8 mouse cellular contexts compared by ENCODE assay signal in genomic region chr10:62791251-62792176, GRCm38 (mm10). TPM values are rescaled to one million over a fixed set of nuclear protein-coding genes. Genes with fewer than 3 reads are reported as not detected.
DNase-seq lines count a peak whose midpoint lies in the region; ATAC-seq and TF ChIP-seq lines count a peak whose summit lies in the region.

No protein-coding gene starts in this region.

- peak overlapping the region; percentile 62 for H3K4me2 ChIP-seq in kidney, embryonic 15.5 days
- peak overlapping the region; percentile 67 for H3K4me2 ChIP-seq in neural tube, embryonic 14.5 days (ENCODE audit: low read depth, low read length)

- H3K4me1 ChIP-seq in kidney, embryonic 15.5 days = peaks cover 12% of the 10 kb centered on the region; the same call in 1 of the 2 replicates
- H3K4me1 ChIP-seq in ES-E14 (ENCODE audit: control insufficient read depth in 2 of 2, insufficient read depth in 2 of 2, low read length in 2 of 2, poor library complexity in 1 of 2) = peaks cover 0 to 3% of the 10 kb centered on the region in 2 experiments; a peak in 1 of 4 replicates
- H3K4me1 ChIP-seq in neural tube, embryonic 14.5 days (ENCODE audit: control insufficient read depth, insufficient read depth, low read length) = peaks cover 5% of the 10 kb centered on the region; the same call in 1 of the 2 replicates

- DNase-seq in kidney, postnatal 14 days = no peak
- peak; percentile 8 for DNase-seq in ES-E14 (ENCODE audit: low read depth, low spot score)
- DNase-seq in embryo, embryonic 10.5 days (ENCODE audit: low spot score) = peak; percentile 52
- peak; percentile 57 for DNase-seq in heart, postnatal 4 days
- DNase-seq in liver = peak; percentile 8
- no peak for DNase-seq in kidney, postnatal 25 days

- peak; percentile 85 for ATAC-seq in kidney, embryonic 15.5 days (replicated peaks; ENCODE audit: low FRiP score)
- peak; percentile 83 for ATAC-seq in neural tube, embryonic 14.5 days (ENCODE audit: low read depth)

- H3K4me3 ChIP-seq in kidney, embryonic 15.5 days (replicated peaks) = peak overlapping the region; percentile 98
- peak overlapping the region; percentile 95 to 96 for H3K4me3 ChIP-seq in ES-E14 (ENCODE audit: insufficient read depth in 1 of 2, low read depth in 1 of 2, low read length in 2 of 2, poor library complexity in 1 of 2, severe bottlenecking in 1 of 2)
- peak overlapping the region; percentile 98 for H3K4me3 ChIP-seq in neural tube, embryonic 14.5 days (ENCODE audit: low read depth, low read length)

- in situ Hi-C loops in ES-E14 (cut with MboI; ENCODE audit: low sequenced_read_pairs in 2 of 2, unreplicated experiment in 2 of 2) = no loop called here

- no peaks in the 10 kb centered on the region for H3K9me3 ChIP-seq in kidney, embryonic 15.5 days (replicated peaks)
- H3K9me3 ChIP-seq in ES-E14 (ENCODE audit: control insufficient read depth, insufficient read depth, low read depth, low read length) = no peaks in the 10 kb centered on the region
- no peaks in the 10 kb centered on the region for H3K9me3 ChIP-seq in neural tube, embryonic 14.5 days (ENCODE audit: control insufficient read depth, low read length)

- peak overlapping the region; percentile 98 for H3K27ac ChIP-seq in kidney, embryonic 15.5 days
- peak overlapping the region; percentile 95 for H3K27ac ChIP-seq in ES-E14 (ENCODE audit: insufficient read depth, low read depth, low read length, poor library complexity, severe bottlenecking)
- peak overlapping the region; percentile 95 for H3K27ac ChIP-seq in neural tube, embryonic 14.5 days (ENCODE audit: low read depth, low read length)

- H3K9ac ChIP-seq in kidney, embryonic 15.5 days = peak overlapping the region; percentile 99
- H3K9ac ChIP-seq in ES-E14 (ENCODE audit: insufficient read depth, low read depth, low read length, poor library complexity, severe bottlenecking) = peak overlapping the region; percentile 98
- H3K9ac ChIP-seq in neural tube, embryonic 14.5 days (replicated peaks; ENCODE audit: low read depth, low read length) = peak overlapping the region; percentile 98

- H3K36me3 ChIP-seq in kidney, embryonic 15.5 days = peaks cover 38% of the 10 kb centered on the region
- peaks cover 19% of the 10 kb centered on the region for H3K36me3 ChIP-seq in ES-E14 (ENCODE audit: control insufficient read depth, insufficient read depth, low read length, poor library complexity, severe bottlenecking)
- peaks cover 32% of the 10 kb centered on the region for H3K36me3 ChIP-seq in neural tube, embryonic 14.5 days (ENCODE audit: control insufficient read depth, insufficient read depth, low read length)

- under 1% methylated on average over 65 of the region's 78 CpGs for WGBS in kidney, embryonic 15.5 days
- under 1% methylated on average over 70 of the region's 78 CpGs for WGBS in neural tube, embryonic 14.5 days

- H3K27me3 ChIP-seq in kidney, embryonic 15.5 days = no peaks in the 10 kb centered on the region
- no peaks in the 10 kb centered on the region for H3K27me3 ChIP-seq in neural tube, embryonic 14.5 days (ENCODE audit: control insufficient read depth, insufficient read depth, low read length)

TF ChIP-seq in ES-E14, 5 proteins besides CTCF, POLR2A, EP300 and RAD21:
- no peak for TF ChIP-seq MAFK (IDR thresholded peaks at IDR 0.05; ENCODE audit: insufficient read depth, low read depth, low read length)

RNA-seq across cellular contexts. Expression of gene Ccar1, which starts 0.6 kb away (rescaled TPM):
- polyA plus RNA-seq in kidney, embryonic 15.5 days (2015; fragmentation: Nextera tagmentation; extraction: Ambion mirVana) = 144 and 153 TPM in 2 replicates
- total RNA-seq in ES-E14 (2012; rRNA removed) = 63.2 and 70.9 TPM in 2 replicates
- 10 to 100 TPM; 53.7 to 66.1 TPM for total RNA-seq in heart, postnatal 4 days (2021)
- 110 TPM in 2 replicates for polyA plus RNA-seq in neural tube, embryonic 14.5 days (2014; fragmentation: Nextera tagmentation; extraction: Ambion mirVana)

Comparison
In these comparisons a context has a peak if more than half of its experiments do, and no peak if none do; other contexts are left out.
1. DNase-seq: peak in ES-E14 (single experiment), embryo, embryonic 10.5 days (single experiment), heart, postnatal 4 days (single experiment) and liver (single experiment); none in kidney, postnatal 14 days (single experiment) and kidney, postnatal 25 days (0 of 2).
2. Peak in every context shown above with its lines, with median percentiles within 50 percentile points of each other: H3K27ac ChIP-seq, H3K4me3 ChIP-seq and H3K9ac ChIP-seq.